Mouse (Mus musculus) stomach, postnatal 0 days (tissue): ENCODE data around the gene P4hb.

Source experiments
- CTCF ChIP-seq: IDR thresholded peaks from 2 replicates; pipeline ENCODE4 v1.5.1; 2016; ENCODE audit warnings: antibody characterized with exemption, low read depth, mild to moderate bottlenecking, moderate library complexity
- EP300 ChIP-seq: optimal IDR thresholded peaks from 2 replicates; pipeline ENCODE3; 2016; ENCODE audit warnings: antibody characterized with exemption

GRCm38 (mm10) chr11:120527690-120528354 lies 45.2 kb downstream of the P4hb start:
- TF ChIP-seq EP300 (no peak), CTCF (no peak)
